Mouse (Mus musculus) gastrocnemius, postnatal 14 days (tissue): ENCODE data around the gene Ssbp4. TPM values are rescaled to one million over a fixed set of nuclear protein-coding genes. Genes with fewer than 3 reads are reported as not detected.
A peak's percentile ranks its signal among the peaks of the same experiment; 100 is the strongest.

Experiments
- DNase-seq: peaks from one replicate; pipeline ENCODE4 v3.0.0; 2021; ENCODE audit warnings: mixed read lengths
- intact Hi-C: fragments of 180-260 bp; cut with DNase I; formaldehyde crosslinking; loops from one replicate; pipeline ENCODE4 v1.15.1; 2025; ENCODE audit warnings: low total_unique reads
- long read RNA-seq, 2 experiments: library from polyadenylated mRNA; stranded (forward); transcript quantifications; one replicate each; pipeline ENCODE4 v2.0.0; 2021
- total RNA-seq, 2 experiments: library from RNA; stranded (reverse); gene quantifications; 2 replicates each; pipeline ENCODE4 v1.2.3; 2021

Ssbp4 gene
- 10 to 100 TPM; 22.9 to 25.7 TPM for total RNA-seq
- long read RNA-seq, experiment 1, transcript Ssbp4-201 (17 exons, 1,475 nt) = major isoform, 7 of 40 reads
- long read RNA-seq, experiment 1, partial matches to known transcripts = 2 of 40 reads
- long read RNA-seq, experiment 1, other reads (novel, unspliced or antisense) = 31 of 40 reads
- long read RNA-seq, experiment 2, partial matches to known transcripts = 5 of 28 reads
- long read RNA-seq, experiment 2, other reads (novel, unspliced or antisense) = 19 of 28 reads

- no peak for DNase-seq
- intact Hi-C loops = no loop called here
These were observed at the start of gene Ssbp4 for GRCm38 (mm10) chr8:70608749-70609367. Gene Ssbp4 (minus strand): TSS chr8:70608872.

DNA sequence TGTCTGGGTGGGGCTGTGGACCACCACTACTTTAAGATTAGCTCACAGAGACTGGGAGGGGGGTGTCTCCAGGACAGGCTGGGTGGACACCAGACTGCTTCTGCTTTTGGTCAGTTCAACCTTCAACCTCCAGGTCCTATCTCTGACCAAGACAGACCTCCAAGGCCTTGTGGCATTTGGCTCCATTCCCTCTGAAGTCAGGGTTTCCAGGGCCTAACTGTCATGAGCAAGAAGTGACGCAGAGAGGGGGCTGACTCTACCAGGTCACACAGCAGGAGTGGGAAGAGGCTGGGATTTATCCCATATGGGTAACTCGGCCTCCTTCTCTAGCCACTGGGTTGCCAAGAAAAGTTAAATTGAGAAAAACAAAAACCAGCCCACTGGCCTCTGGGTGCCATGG lies 49.1 kb upstream of the Ssbp4 start:
- DNase-seq = no peak
- intact Hi-C loops = no loop called here

DNA sequence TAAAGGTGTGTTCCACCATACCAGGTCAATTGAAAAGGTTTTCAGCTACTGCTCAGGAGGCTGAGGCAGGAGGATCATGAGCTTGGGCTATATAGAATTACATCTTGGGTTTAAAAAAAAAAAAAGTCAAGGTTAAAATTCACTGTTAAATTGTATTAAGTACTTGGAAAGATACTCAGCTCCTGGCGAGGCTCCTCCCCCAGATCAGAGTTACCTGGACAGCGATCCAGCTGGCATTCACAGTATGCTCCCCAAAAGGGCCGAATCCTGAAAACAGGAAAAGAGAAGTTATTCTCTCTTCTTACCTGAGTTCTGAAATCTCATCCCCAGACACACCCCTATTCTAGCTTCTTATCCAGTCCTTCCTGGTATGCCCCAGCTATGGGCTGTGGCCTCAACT lies 48.5 kb upstream of the Ssbp4 start:
- intact Hi-C loops = no loop called here

GRCm38 (mm10) chr8:70656193-70656790 lies 47.6 kb upstream of the Ssbp4 start:
- DNase-seq = no peak
- intact Hi-C loops = no loop called here

More for the DNA sequence above, 48.5 kb upstream of the Ssbp4 start:
- DNase-seq = no peak

DNA sequence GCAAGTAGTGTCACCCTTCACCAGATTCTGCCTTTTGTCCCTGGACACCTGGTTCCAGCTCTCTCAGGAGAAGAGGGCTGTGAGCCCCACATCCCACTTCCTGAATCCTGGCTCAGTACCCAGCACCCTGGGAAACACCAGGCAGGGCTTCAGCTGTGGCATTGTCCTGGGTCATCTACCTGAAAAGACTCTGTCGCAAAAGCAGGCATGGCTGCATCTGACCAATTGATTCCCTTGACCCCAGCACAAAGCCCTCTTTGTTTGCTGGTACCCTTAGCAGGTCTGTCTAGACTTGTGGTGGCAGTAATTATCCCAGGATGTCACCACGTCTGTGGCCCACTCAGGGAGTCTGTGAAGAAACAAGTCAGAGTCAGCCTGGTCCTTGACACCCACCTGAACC lies 46.8 kb upstream of the Ssbp4 start:
- DNase-seq = no peak
- intact Hi-C loops = no loop called here

GRCm38 (mm10) chr8:70654121-70654520 lies 45.4 kb upstream of the Ssbp4 start:
- intact Hi-C loops = no loop called here

GRCm38 (mm10) chr8:70653226-70653625 lies 44.6 kb upstream of the Ssbp4 start:
- intact Hi-C loops = no loop called here
- DNase-seq = no peak

More at GRCm38 (mm10) chr8:70654121-70654520, 45.4 kb upstream of the Ssbp4 start:
- no peak for DNase-seq

GRCm38 (mm10) chr8:70650351-70650750 lies 41.7 kb upstream of the Ssbp4 start:
- intact Hi-C loops = no loop called here
- DNase-seq = no peak

- intact Hi-C loops = no loop called here
- peak; percentile 66 for DNase-seq
These were observed 40.7 kb upstream of the Ssbp4 start for GRCm38 (mm10) chr8:70649324-70649723.

- DNase-seq = no peak
- intact Hi-C loops = no loop called here
These were observed 40.2 kb upstream of the Ssbp4 start for GRCm38 (mm10) chr8:70648921-70649320.

DNA sequence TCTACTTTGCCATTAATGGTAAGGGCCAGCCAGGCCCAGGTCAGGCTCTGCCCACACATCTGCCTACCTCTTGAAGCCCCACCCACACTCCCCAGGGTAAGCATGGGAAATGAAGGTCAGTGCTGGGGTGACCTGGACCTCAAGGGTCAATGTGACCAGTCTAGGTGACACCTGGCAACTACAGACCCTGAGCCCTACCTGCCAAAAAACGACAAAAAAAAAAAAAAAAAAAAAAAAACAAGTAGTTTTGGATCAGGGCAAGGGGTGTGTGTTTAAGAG lies 39.4 kb upstream of the Ssbp4 start:
- intact Hi-C loops = no loop called here
- DNase-seq = no peak

- DNase-seq = no peak
- intact Hi-C loops = no loop called here
These were observed 38.9 kb upstream of the Ssbp4 start for GRCm38 (mm10) chr8:70647343-70648163.

DNA sequence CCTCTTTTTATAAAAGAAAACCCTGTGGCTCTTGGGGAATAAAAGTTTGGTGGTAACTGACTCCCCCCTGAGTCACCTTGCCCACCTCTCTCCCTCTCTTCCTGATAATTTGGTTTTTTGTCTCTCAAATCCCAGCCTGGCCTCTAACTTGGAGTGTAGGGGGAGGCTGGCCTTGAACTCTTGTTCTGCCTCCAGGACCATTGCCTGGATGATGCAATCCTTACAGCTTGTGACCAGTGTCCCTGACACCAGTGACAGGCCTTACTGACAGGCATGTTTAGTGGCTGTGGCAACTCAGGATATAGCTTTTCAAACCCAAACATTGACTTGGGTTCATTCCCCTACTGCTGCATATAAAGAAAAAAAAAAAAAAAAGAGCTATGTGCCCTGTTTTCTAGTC lies 38.1 kb upstream of the Ssbp4 start:
- intact Hi-C loops = no loop called here
- no peak for DNase-seq

GRCm38 (mm10) chr8:70646369-70646768 lies 37.7 kb upstream of the Ssbp4 start:
- DNase-seq = no peak
- intact Hi-C loops = no loop called here

- no peak for DNase-seq
- intact Hi-C loops = no loop called here
These were observed 37.0 kb upstream of the Ssbp4 start for GRCm38 (mm10) chr8:70645501-70646224.

DNA sequence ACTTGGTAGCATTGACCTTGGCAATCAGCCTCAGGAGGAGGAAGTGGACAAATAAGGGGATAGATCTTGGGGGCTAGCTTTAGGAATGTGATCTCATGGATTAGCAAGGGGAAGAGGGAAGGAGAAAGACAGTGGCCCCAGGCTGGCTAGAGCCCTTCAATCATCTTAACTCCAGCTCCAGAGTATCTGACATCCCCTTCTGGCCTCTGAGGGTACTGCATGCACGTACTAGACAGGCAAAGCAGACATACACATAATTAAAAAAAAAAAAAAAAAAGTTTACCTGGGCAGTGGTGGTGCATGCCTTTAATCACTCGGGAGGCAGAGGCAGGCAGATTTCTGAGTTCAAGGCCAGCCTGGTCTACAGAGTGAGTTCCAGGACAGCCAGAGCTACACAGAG lies 35.4 kb upstream of the Ssbp4 start:
- intact Hi-C loops = no loop called here
- DNase-seq = no peak

- DNase-seq = no peak
- intact Hi-C loops = no loop called here
These were observed 34.3 kb upstream of the Ssbp4 start for GRCm38 (mm10) chr8:70643019-70643418.

DNA sequence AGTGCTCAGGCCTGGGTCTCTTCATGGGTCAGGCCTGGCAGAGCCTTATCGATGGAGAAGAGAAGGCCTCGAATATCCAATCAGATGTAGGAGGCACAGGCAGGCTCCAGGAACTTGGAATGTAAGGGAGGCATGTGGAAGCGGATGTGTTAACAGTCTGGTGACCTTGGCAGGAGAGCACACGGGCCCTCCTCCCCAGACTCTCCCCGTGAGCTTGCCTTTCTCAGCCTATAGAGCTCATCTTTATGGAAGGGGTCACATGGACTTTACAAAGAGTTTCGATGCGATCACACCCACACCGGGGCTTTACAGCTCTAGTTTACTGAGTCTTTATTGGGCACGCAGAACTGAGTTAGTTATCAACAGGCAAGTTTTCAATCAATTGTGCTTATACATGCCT lies 30.1 kb upstream of the Ssbp4 start:
- intact Hi-C loops = no loop called here
- DNase-seq = no peak

GRCm38 (mm10) chr8:70636838-70637237 lies 28.2 kb upstream of the Ssbp4 start:
- intact Hi-C loops = no loop called here
- no peak for DNase-seq

DNA sequence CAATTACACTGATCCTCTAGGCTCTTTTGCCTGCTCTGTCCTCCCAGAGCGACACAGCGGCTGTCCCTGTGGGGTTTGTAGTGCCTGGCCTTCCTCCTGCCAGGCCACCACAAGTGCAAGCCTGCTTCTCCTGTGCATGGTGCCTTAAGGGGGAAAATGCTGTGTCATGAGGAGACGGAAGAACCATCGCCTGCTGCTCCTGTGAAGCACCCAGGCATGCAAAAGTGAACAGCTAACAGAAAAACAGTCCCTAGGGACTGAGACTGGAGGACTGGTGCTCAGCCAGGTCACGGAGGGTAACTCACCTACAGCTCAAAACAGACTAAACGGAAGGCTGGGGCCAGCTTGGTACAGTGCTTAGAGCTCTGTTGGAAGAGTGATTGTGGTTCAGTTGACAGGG lies 26.9 kb upstream of the Ssbp4 start:
- DNase-seq = no peak
- intact Hi-C loops = no loop called here
